Mouse (Mus musculus): ENCODE results near the gene Hmgn3. TPM values are rescaled to one million over a fixed set of nuclear protein-coding genes. Genes with fewer than 3 reads are reported as not detected.

Hmgn3 gene
- total RNA-seq, 2 experiments from 2014 or later, result 81.4 to 84.7 TPM

DNA sequence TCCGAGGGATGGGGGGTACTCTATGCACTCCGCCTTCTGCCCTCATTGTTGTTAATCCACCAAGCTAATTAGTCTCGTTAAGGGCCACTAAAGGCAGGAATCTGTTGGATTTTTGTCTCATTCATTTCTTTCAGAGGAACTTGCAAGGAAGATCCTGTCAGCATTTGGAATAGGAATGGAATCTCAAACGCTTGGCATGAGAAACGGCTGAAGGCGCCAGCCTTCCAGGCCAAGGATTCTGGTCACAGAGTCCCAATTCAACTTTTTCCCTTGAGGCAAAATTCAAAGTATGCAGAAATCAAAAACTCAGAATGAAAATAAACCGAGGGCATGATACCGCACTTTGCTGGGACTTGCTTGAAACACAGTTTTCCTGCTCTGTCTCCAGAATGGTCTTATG, 48.7 kb downstream of the Hmgn3 start:
- DNase-seq (ENCODE audit: extremely low spot score in 1 of 2, low spot score in 2 of 2), result no peak
- Histone ChIP-seq H3K27ac (no peak overlapping the region), H3K4me3 (no peak overlapping the region)
- no peak for TF ChIP-seq CTCF (IDR thresholded peaks at IDR 0.05)
- intact Hi-C loops (cut with DNase I), result no loop called here

DNA sequence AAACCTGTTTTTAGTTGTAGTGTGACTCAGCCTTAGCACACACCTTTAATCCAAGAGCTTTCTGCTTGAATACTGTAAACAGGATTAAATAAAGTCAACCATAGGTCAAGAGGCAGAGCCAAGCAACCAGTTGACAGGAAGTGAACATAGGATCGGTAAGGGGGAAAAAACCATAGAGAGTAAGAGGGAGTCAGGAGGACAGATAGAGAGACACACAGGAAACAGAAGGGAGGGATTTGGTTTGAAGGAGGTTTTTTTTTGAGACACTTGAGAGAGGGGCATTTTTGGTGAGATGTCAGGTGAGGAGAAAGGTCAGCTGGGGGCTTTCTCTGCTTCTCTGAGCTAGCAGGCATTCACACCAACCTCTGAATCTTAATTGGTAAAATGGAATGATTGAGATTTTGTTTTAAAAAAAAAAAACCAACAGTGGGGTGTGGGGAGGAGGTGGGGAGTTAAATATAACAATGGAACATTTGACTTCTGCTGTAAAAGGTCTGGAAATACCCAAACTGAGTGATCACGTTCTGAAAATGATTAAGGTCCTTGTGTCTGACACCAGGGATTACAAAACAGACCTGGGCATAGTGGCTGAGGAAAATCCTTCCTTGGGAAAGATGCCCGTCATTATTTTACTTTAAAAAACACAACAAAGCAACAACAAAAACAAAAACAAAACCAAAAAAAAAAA, 51.7 kb downstream of the Hmgn3 start:
- no peak for TF ChIP-seq CTCF (IDR thresholded peaks at IDR 0.05)
- no peak overlapping the region for H3K27ac ChIP-seq
- no peak overlapping the region for H3K4me3 ChIP-seq
- intact Hi-C loops (cut with DNase I), result no loop called here
- DNase-seq (ENCODE audit: extremely low spot score in 1 of 2, low spot score in 2 of 2), result no peak

DNA sequence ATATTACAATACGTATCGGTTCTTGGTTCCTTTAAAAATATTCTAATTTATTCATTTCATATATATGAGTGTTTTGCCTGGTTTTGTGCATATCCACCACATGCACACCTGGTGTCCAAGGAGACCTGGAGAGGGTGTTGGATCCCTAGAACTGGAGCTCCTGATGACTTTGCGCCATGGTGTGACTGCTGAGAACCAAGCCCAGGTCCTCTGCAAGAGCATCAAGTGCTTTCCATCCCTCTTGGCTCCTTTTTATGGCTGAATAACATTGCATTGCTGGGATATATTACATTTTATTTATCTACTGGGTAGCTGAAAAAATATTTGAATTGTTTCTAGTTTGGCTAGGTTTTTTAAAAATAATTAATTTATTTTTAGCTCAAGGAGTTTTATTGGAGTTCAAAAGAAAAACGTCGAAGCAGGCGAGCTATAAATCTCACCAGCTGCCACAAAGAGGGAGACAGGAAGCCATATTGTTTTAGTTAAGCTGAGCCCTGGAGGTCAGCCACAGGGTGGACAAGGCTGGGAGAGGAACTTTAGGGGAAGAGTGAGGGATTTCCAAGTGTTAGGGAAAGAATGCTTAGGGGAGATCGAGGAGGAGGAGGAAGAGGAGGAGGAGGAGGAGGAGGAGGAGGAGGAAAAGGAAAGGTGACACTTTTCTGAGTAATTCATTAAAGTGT, 62.6 kb downstream of the Hmgn3 start:
- no peak overlapping the region for H3K27ac ChIP-seq
- no peak for DNase-seq (ENCODE audit: extremely low spot score in 1 of 2, low spot score in 2 of 2)
- TF ChIP-seq CTCF (IDR thresholded peaks at IDR 0.05), result no peak
- no peak overlapping the region for H3K4me3 ChIP-seq
- intact Hi-C loops (cut with DNase I), result no loop called here

- no peak for DNase-seq (ENCODE audit: extremely low spot score in 1 of 2, low spot score in 2 of 2)
- Histone ChIP-seq H3K4me3 (no peak overlapping the region), H3K27ac (no peak overlapping the region)
- TF ChIP-seq CTCF (IDR thresholded peaks at IDR 0.05), result no peak
- intact Hi-C loops (cut with DNase I), result no loop called here
These were observed 63.4 kb downstream of the Hmgn3 start for GRCm38 (mm10) chr9:83083091-83083490.

- intact Hi-C loops (cut with DNase I), result no loop called here
- no peak for DNase-seq (ENCODE audit: extremely low spot score in 1 of 2, low spot score in 2 of 2)
- no peak for TF ChIP-seq CTCF (IDR thresholded peaks at IDR 0.05)
- H3K27ac ChIP-seq, result no peak overlapping the region
- H3K4me3 ChIP-seq, result no peak overlapping the region
These were observed 64.2 kb downstream of the Hmgn3 start for GRCm38 (mm10) chr9:83082296-83082695.

DNA sequence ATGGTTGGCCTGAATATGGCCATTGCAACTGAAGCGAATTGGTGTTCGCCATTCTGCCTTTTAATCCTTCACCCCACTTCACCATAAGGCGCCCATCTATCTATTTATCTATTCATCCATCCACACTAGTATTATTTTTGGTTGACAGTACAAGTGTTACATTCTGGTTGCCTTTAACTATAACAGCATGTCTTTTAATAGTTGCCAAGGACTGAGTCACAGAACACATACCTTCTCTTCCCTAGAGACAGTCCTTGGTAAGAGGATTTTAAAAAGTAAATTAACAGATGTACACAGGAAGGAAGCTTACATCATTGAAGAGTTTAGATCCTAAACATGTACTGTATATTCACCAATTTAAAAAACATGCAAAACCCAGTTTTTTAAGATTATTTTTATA, 66.8 kb downstream of the Hmgn3 start:
- no peak for TF ChIP-seq CTCF (IDR thresholded peaks at IDR 0.05)
- intact Hi-C loops (cut with DNase I), result no loop called here
- DNase-seq (ENCODE audit: extremely low spot score in 1 of 2, low spot score in 2 of 2), result no peak

GRCm38 (mm10) chr9:83068246-83068645, 78.2 kb downstream of the Hmgn3 start:
- H3K27ac ChIP-seq, result no peak overlapping the region
- no peak overlapping the region for H3K4me3 ChIP-seq
- no peak for DNase-seq (ENCODE audit: extremely low spot score in 1 of 2, low spot score in 2 of 2)
- no peak for TF ChIP-seq CTCF (IDR thresholded peaks at IDR 0.05)
- intact Hi-C loops (cut with DNase I), result no loop called here

More for the DNA sequence above, 66.8 kb downstream of the Hmgn3 start:
- Histone ChIP-seq H3K27ac (no peak overlapping the region), H3K4me3 (no peak overlapping the region)

- Histone ChIP-seq H3K27ac (no peak overlapping the region), H3K4me3 (no peak overlapping the region)
- no peak for TF ChIP-seq CTCF (IDR thresholded peaks at IDR 0.05)
- intact Hi-C loops (cut with DNase I), result no loop called here
- DNase-seq (ENCODE audit: extremely low spot score in 1 of 2, low spot score in 2 of 2), result no peak
These were observed 85.2 kb downstream of the Hmgn3 start for GRCm38 (mm10) chr9:83061289-83061688.

Other genes starting within 250 kb of the Hmgn3 start
- 10 to 100 TPM; 76.6 to 78.7 TPM for gene Phip, start 171.2 kb downstream of the Hmgn3 start, total RNA-seq (2021)

All from left cerebral cortex, adult 2 months (tissue).